Mouse (Mus musculus) megakaryocyte-erythroid progenitor cell, adult 5-6 weeks (primary cell): ENCODE results near the gene Cct3. TPM values are rescaled to one million over a fixed set of nuclear protein-coding genes. Genes with fewer than 3 reads are reported as not detected.
"Not testable (repeated sequence)": the region's sequence is repeated elsewhere in the genome, so short reads cannot be mapped to it uniquely, and the experiment has no call there.

Source experiments
- ATAC-seq: replicated peaks from 2 replicates; pipeline ENCODE4 v1.8.0; 2016; ENCODE audit warnings: mild to moderate bottlenecking, inconsistent platforms; ENCODE audit not compliant: severe bottlenecking, poor library complexity, low FRiP score, low TSS enrichment
- total RNA-seq, 2 experiments: library from RNA; stranded (forward) in 1 of 2; stranded (reverse) in 1 of 2; fragments of 200-1000, 215-1000 nt in 1 of 2; fragments of >200 nt in 1 of 2; fragmentation: Nextera tagmentation in 1 of 2; gene quantifications; 2 replicates each; pipeline ENCODE4 v1.2.3; 2014 to 2017

Gene Cct3
- total RNA-seq, 2 experiments from 2014 or later = 484 to 703 TPM

- no peak for ATAC-seq
These were observed 9.8 kb upstream of the Cct3 start, which contains the start of gene Gm38392 for GRCm38 (mm10) chr3:88287110-88287509. TSS of gene Gm38392 (minus strand) at chr3:88287210.

- ATAC-seq = not testable (repeated sequence)
These were observed 8.7 kb upstream of the Cct3 start for GRCm38 (mm10) chr3:88288133-88288713.

- ATAC-seq = no peak
These were observed 4.9 kb upstream of the Cct3 start for GRCm38 (mm10) chr3:88291970-88292369.

- not testable (repeated sequence) for ATAC-seq
These were observed 1.6 kb upstream of the Cct3 start for GRCm38 (mm10) chr3:88295272-88295671.

- ATAC-seq = no peak
These were observed 781 bp upstream of the Cct3 start for GRCm38 (mm10) chr3:88296110-88296560.

GRCm38 (mm10) chr3:88297321-88297851 is 470 bp downstream of the Cct3 start:
- ATAC-seq = peak; percentile 36

- ATAC-seq = no peak
These were observed 2.3 kb downstream of the Cct3 start for GRCm38 (mm10) chr3:88299172-88299571.

GRCm38 (mm10) chr3:88324951-88325405 is 28.1 kb downstream of the Cct3 start, which contains the start of gene Glmp:
TSS of gene Glmp (plus strand) at chr3:88325023.
- peak; percentile 79 for ATAC-seq

GRCm38 (mm10) chr3:88328956-88329355 is 32.0 kb downstream of the Cct3 start:
- ATAC-seq = no peak

GRCm38 (mm10) chr3:88331282-88331681 is 34.4 kb downstream of the Cct3 start:
- 0 out of 2 replicates have a peak, but pooled peaks have one; percentile 41 for ATAC-seq

- no peak for ATAC-seq
These were observed 37.2 kb downstream of the Cct3 start for GRCm38 (mm10) chr3:88334029-88334658.

GRCm38 (mm10) chr3:88334902-88335435 is 38.1 kb downstream of the Cct3 start:
- ATAC-seq = no peak

- peak; percentile 38 for ATAC-seq
These were observed 38.6 kb downstream of the Cct3 start for GRCm38 (mm10) chr3:88335436-88336053.

- peak; percentile 88 for ATAC-seq
These were observed 39.4 kb downstream of the Cct3 start, which contains the start of the genes Tmem79 and Smg5 for GRCm38 (mm10) chr3:88336058-88337013. TSS of gene Tmem79 (minus strand) at chr3:88336148. TSS of gene Smg5 (plus strand) at chr3:88336260.

GRCm38 (mm10) chr3:88337367-88338020 is 40.6 kb downstream of the Cct3 start:
- ATAC-seq = no peak

- peak; percentile 78 for ATAC-seq
These were observed 41.4 kb downstream of the Cct3 start for GRCm38 (mm10) chr3:88338316-88338715.

GRCm38 (mm10) chr3:88339006-88339405 is 42.1 kb downstream of the Cct3 start:
- no peak for ATAC-seq

- ATAC-seq = no peak
These were observed 53.8 kb downstream of the Cct3 start for GRCm38 (mm10) chr3:88350732-88351131.
